Mouse (Mus musculus) cortical plate, adult 2 months (tissue): ENCODE data around the gene Dnaic2.

Experiments used
- CTCF ChIP-seq: fragments of 200-500 bp; IDR thresholded peaks from 2 replicates; pipeline ENCODE4 v1.5.1; 2011; ENCODE audit warnings: mild to moderate bottlenecking, control low read depth, low read length; ENCODE audit not compliant: insufficient read depth; ENCODE audit errors: extremely low read depth
- POLR2A ChIP-seq: fragments of 200-500 bp; IDR thresholded peaks from 2 replicates; pipeline ENCODE4 v1.6.1; 2011; ENCODE audit warnings: mild to moderate bottlenecking, low read length, control low read depth; ENCODE audit not compliant: insufficient read depth; ENCODE audit errors: extremely low read depth

DNA sequence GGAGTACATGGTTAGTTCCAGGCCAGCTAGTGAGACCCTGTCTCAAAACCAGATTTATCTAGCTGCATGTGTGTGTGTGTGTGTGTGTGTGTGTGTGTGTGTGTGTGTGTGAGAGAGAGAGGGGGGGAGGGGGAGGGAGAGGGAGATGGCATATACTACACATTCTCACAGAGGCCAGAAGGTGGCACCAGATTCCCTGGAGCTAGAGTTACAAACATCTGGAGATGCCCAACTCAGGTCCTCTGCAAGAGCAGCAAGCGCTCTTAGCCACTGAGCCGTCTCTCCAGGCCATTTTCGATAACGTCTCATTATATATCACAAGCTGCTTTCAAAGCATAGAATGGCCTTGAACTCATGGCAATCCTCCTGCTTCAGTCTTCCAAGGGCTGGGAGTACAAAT lies 4.5 kb downstream of the Dnaic2 start:
- no peak for TF ChIP-seq POLR2A
- TF ChIP-seq CTCF: no peak
